Mouse (Mus musculus) liver, adult 2 months (tissue): Measurements from ENCODE around the gene Creb5. TPM values are rescaled to one million over a fixed set of nuclear protein-coding genes. Genes with fewer than 3 reads are reported as not detected.

Experiments used
- DNase-seq: peaks from one replicate; pipeline ENCODE4 v3.0.0-alpha.2; 2011; ENCODE audit warnings: low read depth, low spot score; ENCODE audit errors: extremely low read depth
- H3K27ac ChIP-seq: fragments of 200-500 bp; replicated peaks from 2 replicates; pipeline ENCODE4 v1.5.1; 2012; ENCODE audit warnings: low read depth, mild to moderate bottlenecking, control low read depth, inconsistent platforms, low read length; ENCODE audit not compliant: insufficient read depth
- H3K27me3 ChIP-seq: fragments of 200-500 bp; 2 replicates; pipeline ENCODE4 v1.6.1; 2012; ENCODE audit warnings: mild to moderate bottlenecking, moderate library complexity, low read length, inconsistent platforms; ENCODE audit not compliant: control insufficient read depth, insufficient read depth
- H3K36me3 ChIP-seq: fragments of 200-500 bp; 2 replicates; pipeline ENCODE4 v1.6.1; 2012; ENCODE audit warnings: low read length, inconsistent platforms; ENCODE audit not compliant: control insufficient read depth, insufficient read depth
- H3K4me1 ChIP-seq: fragments of 200-500 bp; 2 replicates; pipeline ENCODE4 v1.6.1; 2011; ENCODE audit warnings: low read length; ENCODE audit not compliant: control insufficient read depth, insufficient read depth
- H3K4me3 ChIP-seq: fragments of 200-500 bp; 2 replicates; pipeline ENCODE4 v1.5.1; 2011; ENCODE audit warnings: low read depth, mild to moderate bottlenecking, control low read depth, low read length, moderate library complexity; ENCODE audit not compliant: insufficient read depth
- H3K79me2 ChIP-seq: fragments of 200-500 bp; 2 replicates; pipeline ENCODE4 v1.6.1; 2012; ENCODE audit warnings: inconsistent platforms, mild to moderate bottlenecking, low read length, moderate library complexity; ENCODE audit not compliant: control insufficient read depth, insufficient read depth
- H3K9ac ChIP-seq: fragments of 200-500 bp; 2 replicates; pipeline ENCODE4 v1.6.1; 2012; ENCODE audit warnings: low read depth, mild to moderate bottlenecking, control low read depth, inconsistent platforms, low read length
- CTCF ChIP-seq: fragments of 200-500 bp; IDR thresholded peaks from 2 replicates; pipeline ENCODE4 v1.5.1; 2011; ENCODE audit warnings: low read depth, low read length, control low read depth
- POLR2A ChIP-seq: fragments of 200-500 bp; IDR thresholded peaks from 2 replicates; pipeline ENCODE4 v1.6.1; 2011; ENCODE audit warnings: low read length, control low read depth; ENCODE audit not compliant: insufficient read depth; ENCODE audit errors: extremely low read depth
- WGBS: fragments of 180-500 bp; shearing (Covaris S2); methylation state at CpG from one replicate; pipeline ENCODE4 v1.1.7; 2018; 5-methylcytosine and 5-hydroxymethylcytosine counted together
- polyA plus RNA-seq: library from polyadenylated mRNA; depleted of rRNA; stranded (reverse); fragments of >200 nt; gene quantifications from 2 replicates; pipeline ENCODE4 v1.2.3, GENCODE M21; 2012
- total RNA-seq: library from RNA; depleted of rRNA; stranded (reverse); fragments of >200 nt; gene quantifications from 2 replicates; pipeline ENCODE4 v1.2.3, GENCODE M21; 2014

The Creb5 gene
- total and polyA plus RNA-seq, 2 experiments, result 0.02 to 0.18 TPM

DNA sequence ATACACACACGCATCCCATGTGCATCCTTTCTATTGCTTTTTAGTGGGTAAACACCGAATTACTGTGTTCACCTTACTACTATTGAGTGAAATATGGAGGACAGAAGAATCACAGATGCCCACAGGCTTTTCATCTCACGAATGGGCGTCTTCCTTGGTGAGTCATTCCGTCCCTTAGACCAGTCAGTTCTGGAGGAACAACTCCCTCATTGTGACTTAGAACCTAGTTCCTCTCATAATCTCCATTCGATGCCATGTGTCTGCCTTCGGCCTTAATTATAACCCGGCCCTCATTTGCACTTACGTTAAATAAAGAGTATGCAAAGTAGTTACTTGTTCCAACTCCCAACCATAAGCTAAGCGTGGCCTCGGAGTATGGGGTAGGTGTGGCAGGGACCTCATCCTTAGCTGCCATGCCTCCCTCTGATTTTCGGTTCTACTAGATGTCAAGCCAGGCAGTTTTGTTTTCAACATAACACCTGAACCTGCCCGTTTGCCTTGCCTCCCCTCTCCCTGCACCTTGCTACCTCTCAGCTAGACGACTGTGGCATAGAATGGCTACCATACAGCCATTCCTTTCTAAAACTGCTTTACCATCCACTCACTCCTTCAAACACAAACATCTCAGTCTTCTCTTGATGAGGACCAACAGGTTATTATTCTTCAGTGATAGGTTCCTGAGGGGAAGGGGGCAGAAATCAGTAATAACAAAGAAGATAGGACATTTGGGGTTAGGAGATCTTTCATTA lies 422.8 kb downstream of the Creb5 start:
- Histone ChIP-seq H3K27me3 (no peaks in the 10 kb centered on the region; the same call in 1 of the 2 replicates), H3K4me3 (no peak overlapping the region), H3K79me2 (no peaks in the 10 kb centered on the region), H3K9ac (no peak overlapping the region), H3K27ac (no peak overlapping the region), H3K36me3 (no peaks in the 10 kb centered on the region), H3K4me1 (no peaks in the 10 kb centered on the region)
- no peak for DNase-seq
- TF ChIP-seq CTCF, result no peak
- TF ChIP-seq POLR2A, result no peak
- 85% methylated on average over 14 of the region's 14 CpGs for WGBS

- WGBS, result 71% methylated on average over 5 of the region's 5 CpGs
- Histone ChIP-seq H3K4me1 (no peaks in the 10 kb centered on the region), H3K27ac (no peak overlapping the region), H3K4me3 (no peak overlapping the region), H3K27me3 (no peaks in the 10 kb centered on the region; the same call in 1 of the 2 replicates), H3K36me3 (no peaks in the 10 kb centered on the region), H3K9ac (no peak overlapping the region), H3K79me2 (no peaks in the 10 kb centered on the region)
- DNase-seq, result no peak
- TF ChIP-seq CTCF (no peak), POLR2A (no peak)
Observed at GRCm38 (mm10) chr6:53710560-53710959, 423.5 kb downstream of the Creb5 start.

DNA sequence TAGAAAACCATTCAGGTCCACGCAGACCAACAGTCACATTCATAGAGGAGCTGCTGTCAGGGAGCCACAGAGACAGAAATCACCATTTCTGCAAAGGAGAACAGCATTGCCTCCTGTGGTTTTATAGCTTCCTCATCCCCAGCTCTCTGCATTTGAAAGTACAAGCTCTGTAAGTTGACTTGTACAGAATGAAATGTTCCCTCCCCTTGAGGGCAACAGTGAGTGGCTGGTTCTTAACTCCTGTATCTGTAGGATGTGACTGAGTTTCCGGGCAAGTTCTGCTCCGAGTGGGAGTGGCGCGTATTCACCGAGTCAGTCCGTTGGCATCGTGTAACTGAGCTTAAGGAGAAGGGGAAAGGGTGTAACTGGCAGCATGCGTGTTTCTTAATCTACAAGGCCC lies 426.1 kb downstream of the Creb5 start:
- TF ChIP-seq CTCF, result no peak
- Histone ChIP-seq H3K27me3 (no peaks in the 10 kb centered on the region; the same call in 1 of the 2 replicates), H3K4me1 (no peaks in the 10 kb centered on the region), H3K36me3 (no peaks in the 10 kb centered on the region), H3K27ac (no peak overlapping the region), H3K4me3 (no peak overlapping the region), H3K79me2 (no peaks in the 10 kb centered on the region), H3K9ac (no peak overlapping the region)
- WGBS, result 76% methylated on average over 9 of the region's 9 CpGs
- no peak for DNase-seq

DNA sequence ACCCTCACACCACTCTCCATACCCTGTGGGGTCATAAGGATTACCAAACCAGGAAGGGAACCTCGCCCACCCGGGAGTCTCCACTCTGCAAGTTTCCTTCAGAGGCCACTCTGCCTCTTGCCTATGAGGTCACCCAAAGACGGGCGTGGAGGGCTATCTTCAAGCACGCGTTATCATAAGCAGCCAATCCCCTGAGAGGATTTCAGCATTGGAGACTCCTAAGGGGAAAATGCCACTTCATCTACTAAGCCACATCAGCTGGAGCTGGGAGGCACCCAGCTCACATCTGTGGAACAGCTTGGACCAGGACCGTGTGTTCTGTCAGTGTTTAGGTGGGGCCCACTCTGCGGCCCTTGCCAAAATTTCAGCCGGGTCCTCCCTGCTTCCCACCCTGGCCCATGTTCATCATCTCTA lies 427.8 kb downstream of the Creb5 start:
- H3K27me3 ChIP-seq, result no peaks in the 10 kb centered on the region
- no peak overlapping the region for H3K27ac ChIP-seq
- H3K4me1 ChIP-seq, result no peaks in the 10 kb centered on the region
- no peaks in the 10 kb centered on the region for H3K79me2 ChIP-seq
- no peak for DNase-seq
- no peak overlapping the region for H3K9ac ChIP-seq
- TF ChIP-seq POLR2A, result no peak
- TF ChIP-seq CTCF, result no peak
- 89% methylated on average over 9 of the region's 9 CpGs for WGBS
- no peak overlapping the region for H3K4me3 ChIP-seq
- H3K36me3 ChIP-seq, result no peaks in the 10 kb centered on the region

DNA sequence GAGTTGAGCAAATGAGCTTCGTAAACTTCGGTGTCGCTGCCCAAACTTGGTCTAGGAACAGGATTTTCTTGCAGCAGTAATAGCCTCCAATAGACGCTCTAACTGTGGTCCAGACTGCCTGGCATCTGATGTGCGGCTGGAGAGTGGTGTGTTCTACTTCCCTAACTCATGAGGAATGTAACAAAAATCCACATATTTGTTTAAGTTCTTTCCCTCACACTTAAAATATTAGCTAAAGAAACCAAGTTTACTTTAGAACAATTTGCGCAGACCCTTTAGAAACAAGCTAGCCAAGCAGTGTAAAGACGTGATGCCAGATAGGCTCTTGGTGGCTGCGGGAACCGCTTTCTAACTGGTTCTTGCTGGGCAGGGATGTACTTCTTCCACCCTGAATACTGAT lies 428.9 kb downstream of the Creb5 start:
- Histone ChIP-seq H3K36me3 (no peaks in the 10 kb centered on the region), H3K27ac (no peak overlapping the region), H3K4me3 (no peak overlapping the region), H3K4me1 (no peaks in the 10 kb centered on the region), H3K79me2 (no peaks in the 10 kb centered on the region), H3K9ac (no peak overlapping the region), H3K27me3 (no peaks in the 10 kb centered on the region)
- TF ChIP-seq CTCF (no peak), POLR2A (no peak)
- WGBS, result 88% methylated on average over 9 of the region's 9 CpGs
- no peak for DNase-seq

DNA sequence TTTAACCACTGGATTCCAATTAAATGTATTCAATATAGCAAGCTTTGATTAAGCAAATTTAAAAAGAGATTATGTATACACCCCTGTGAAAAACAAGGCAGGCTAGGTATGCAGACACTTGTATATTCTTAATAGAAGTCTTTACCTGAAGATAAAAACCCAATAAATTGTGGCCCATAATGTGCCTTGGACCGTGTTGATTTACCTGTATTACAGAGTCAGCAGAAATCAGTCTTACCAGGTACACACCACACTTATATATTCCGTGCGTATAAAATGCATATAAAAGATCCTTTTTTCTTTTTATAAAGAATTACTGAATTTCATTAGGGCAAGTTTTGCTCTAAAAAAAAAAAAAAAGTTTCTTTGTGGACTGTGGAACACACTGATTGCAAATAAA lies 432.9 kb downstream of the Creb5 start:
- 84% methylated on average over 3 of the region's 3 CpGs for WGBS
- Histone ChIP-seq H3K4me1 (no peaks in the 10 kb centered on the region), H3K4me3 (no peak overlapping the region), H3K27me3 (no peaks in the 10 kb centered on the region; the same call in 1 of the 2 replicates), H3K27ac (no peak overlapping the region), H3K36me3 (no peaks in the 10 kb centered on the region), H3K9ac (no peak overlapping the region), H3K79me2 (no peaks in the 10 kb centered on the region)
- no peak for TF ChIP-seq POLR2A
- no peak for TF ChIP-seq CTCF
- no peak for DNase-seq
